Mouse (Mus musculus): ENCODE results near the gene Csf1.

The Csf1 gene

GRCm38 (mm10) chr3:107781304-107781703, 21.0 kb upstream of the Csf1 start:
- in situ Hi-C loops (cut with MboI, MseI), result no loop called here

GRCm38 (mm10) chr3:107778016-107778415, 17.7 kb upstream of the Csf1 start:
- in situ Hi-C loops (cut with MboI, MseI), result no loop called here

- in situ Hi-C loops (cut with MboI, MseI), result no loop called here
Measured at GRCm38 (mm10) chr3:107776295-107776694, 16.0 kb upstream of the Csf1 start.

GRCm38 (mm10) chr3:107775736-107776135, 15.5 kb upstream of the Csf1 start:
- in situ Hi-C loops (cut with MboI, MseI), result no loop called here

- in situ Hi-C loops (cut with MboI, MseI), result no loop called here
Measured at GRCm38 (mm10) chr3:107775056-107775455, 14.8 kb upstream of the Csf1 start.

GRCm38 (mm10) chr3:107772860-107773259, 12.6 kb upstream of the Csf1 start:
- in situ Hi-C loops (cut with MboI, MseI), result no loop called here

DNA sequence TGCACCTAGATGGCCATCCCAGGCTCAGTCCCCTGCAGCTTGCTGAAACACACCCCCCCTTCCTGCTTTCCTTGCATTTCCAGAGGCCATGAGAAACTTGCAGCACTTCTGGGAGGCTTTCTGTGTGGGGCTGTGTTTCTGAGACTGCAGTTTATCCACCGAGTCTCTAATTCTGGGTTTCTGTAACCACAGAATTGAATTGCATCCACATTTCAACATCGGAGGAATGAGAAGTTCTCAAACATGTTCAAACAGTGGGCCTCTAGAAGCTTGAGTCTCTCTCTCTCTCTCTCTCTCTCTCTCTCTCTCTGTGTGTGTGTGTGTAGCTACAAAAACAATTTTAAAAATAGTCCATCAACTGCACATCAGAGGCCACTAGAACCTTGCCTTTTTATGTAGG, 9.4 kb upstream of the Csf1 start:
- in situ Hi-C loops (cut with MboI, MseI), result no loop called here

DNA sequence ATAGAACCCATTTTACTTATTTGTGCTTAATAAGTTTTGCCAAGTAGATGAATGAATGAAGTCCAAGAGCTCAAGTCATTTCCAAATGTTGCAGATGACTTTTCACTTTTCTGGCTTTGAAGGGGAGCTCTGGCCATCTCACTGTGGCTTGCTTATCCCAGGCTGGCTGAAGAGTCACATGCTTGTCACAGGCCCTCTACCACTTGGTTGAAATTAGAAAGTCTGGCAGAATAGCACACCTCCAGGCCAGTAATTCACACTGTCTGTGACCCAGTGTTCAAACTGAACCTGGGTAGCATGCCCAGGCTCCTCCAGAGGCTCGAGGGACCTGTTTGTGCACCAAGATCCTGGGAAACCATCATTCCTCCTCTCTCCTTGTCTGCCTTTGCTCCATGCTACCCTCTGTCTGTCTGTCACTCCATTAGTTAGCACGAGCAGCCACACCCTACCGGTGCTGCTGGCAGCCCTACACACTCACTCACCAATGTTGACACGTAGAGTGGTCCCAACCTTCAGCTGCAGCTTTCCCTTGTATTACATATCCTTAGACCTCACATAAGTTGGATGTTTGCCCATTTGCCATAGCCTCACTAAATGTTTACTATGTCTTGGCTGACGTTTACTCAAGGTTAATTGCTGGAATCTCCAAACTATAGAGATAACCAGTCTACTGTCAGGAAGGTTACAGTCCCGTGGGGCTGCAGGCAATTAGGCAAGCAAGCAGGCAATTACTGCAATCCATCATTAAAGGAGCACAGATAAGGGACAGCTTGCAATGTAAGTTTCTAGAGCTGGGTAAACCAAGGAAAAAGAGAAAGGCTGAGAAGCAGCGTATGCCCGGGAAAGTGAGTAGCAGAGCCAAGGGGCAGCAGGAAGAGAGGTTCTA, 8.1 kb upstream of the Csf1 start:
- in situ Hi-C loops (cut with MboI, MseI), result no loop called here

DNA sequence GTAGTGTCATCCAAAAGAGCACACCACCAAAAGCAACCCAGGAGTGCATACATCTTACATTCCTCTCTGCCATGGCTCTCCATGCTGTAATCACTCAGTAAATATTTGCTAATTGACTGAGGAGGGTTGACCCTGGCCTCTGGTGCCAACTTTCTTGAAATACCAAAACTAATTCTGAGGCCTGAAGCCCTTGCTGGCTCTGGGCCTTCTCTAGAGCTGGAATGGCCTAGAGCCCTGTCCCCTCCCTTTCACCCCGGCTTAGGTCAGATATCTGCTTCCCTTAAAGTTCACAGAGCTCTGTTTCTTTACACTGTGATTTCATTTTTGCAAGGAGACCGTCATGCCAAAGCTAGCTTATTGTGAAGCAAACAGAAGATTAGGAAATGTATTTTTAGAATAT, 6.5 kb upstream of the Csf1 start:
- in situ Hi-C loops (cut with MboI, MseI), result no loop called here

DNA sequence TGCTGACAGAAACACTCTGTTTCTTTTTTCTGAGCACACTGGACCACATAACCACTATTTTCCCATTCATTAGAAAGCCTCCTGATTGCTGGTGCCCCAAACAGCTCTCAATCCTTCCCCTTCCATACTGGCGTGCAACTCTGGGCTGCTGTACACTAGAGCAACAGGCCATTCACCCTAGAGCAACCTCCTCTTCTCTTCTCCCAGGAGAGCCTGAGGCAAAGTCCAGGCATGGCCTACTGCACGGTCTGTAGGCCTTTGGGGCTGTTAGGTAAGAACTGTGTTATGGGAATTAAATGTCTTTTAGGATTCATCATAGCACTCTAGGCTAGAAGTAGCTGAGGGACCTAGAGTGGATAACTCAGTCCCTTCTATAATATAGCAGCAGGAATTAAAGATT, 5.7 kb upstream of the Csf1 start:
- in situ Hi-C loops (cut with MboI, MseI), result no loop called here

GRCm38 (mm10) chr3:107763552-107763951, 3.3 kb upstream of the Csf1 start:
- in situ Hi-C loops (cut with MboI, MseI), result no loop called here

DNA sequence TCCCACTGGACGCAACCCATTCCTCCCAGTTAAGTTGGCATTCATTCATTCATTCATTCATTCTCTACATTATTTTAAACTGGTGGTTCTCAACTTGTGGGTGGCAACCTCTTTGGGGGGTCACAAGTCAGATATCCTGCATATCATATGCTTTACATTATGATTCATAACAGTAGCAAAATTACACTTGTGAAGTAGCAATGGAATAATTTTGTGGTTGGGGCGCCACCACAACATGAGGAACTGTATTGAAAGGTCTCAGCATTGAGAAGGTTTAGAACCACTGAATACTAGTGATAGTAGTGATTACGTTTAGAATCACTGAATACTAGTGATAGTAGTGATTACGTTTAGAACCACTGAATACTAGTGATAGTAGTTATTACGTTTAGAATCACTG, 1.2 kb upstream of the Csf1 start:
- in situ Hi-C loops (cut with MboI, MseI), result no loop called here

GRCm38 (mm10) chr3:107760771-107761170, 502 bp upstream of the Csf1 start:
- in situ Hi-C loops (cut with MboI, MseI), result no loop called here

DNA sequence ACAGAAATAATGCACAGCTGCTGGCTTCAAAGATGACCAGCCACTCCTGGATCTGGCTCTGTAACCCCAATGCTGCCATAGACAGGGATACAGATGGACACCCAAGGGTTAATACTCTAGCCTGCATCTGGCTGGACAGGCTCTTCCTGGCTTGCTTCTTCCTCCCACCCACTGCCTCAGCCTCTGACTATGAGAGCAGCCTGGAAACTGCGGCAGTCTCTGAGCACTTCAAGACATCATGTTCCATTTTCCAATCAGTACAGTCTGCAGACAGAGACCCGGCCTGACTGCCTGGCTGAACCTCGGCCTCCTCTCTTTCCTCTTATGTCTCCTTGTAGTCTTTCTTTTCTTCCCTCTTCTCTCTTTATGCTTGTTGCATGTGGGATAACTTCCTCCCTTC, 1.6 kb downstream of the Csf1 start:
- in situ Hi-C loops (cut with MboI, MseI), result no loop called here

DNA sequence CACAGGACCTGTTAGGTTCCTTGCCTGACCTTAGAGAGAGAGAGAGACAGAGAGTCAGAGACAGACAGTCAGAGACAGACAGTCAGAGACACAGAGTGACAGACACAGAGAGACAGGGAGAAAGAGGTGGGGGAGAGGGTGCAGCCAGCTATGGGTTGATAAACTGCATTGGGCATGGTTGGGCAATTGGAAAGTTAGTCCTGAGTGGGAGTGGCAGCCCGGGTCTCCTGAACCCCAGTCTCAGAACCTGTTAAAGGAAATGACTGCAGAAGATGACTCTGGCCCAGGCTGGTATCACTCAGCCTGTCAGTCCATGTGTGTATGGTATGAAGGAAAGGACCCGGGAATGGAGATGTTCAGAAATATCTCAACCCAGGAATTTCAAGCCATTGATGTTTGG, 2.1 kb downstream of the Csf1 start:
- in situ Hi-C loops (cut with MboI, MseI), result no loop called here

DNA sequence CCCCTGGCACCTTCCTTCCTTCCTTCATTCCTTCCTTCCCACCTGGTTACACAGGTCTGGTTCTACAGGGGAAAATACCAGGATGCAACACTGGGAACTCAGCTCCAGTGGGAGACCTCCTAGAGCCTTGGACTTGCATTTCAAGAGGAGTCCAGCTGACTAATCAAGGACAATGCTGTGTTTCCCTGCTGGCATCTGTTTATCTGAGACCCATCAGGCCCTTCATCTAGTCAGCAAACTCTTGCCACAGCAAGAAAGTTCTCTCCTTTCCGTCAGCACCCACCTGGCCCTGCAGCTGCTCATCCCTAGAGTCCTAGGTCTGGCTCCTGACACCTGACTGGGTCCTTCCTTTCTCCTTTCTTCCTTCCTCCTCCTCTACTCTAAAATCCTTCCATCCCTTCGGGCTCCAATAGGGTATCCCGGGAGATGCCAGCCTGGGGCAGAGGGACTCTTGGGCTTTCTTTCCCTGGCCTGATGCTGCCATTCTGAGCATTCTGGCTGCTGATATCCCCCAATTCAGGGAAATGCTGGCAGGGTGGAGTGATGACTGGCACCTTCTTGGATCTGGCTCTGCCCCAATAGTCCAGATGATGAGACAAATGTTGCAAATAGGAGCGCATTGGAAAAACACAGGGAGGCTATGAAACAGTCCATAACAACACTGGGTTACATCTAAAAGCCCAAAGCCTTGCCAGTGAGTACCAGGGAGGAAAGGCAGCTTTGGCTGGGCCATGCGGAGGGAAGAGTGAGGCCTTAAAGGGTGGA, 2.7 kb downstream of the Csf1 start:
- in situ Hi-C loops (cut with MboI, MseI), result no loop called here

DNA sequence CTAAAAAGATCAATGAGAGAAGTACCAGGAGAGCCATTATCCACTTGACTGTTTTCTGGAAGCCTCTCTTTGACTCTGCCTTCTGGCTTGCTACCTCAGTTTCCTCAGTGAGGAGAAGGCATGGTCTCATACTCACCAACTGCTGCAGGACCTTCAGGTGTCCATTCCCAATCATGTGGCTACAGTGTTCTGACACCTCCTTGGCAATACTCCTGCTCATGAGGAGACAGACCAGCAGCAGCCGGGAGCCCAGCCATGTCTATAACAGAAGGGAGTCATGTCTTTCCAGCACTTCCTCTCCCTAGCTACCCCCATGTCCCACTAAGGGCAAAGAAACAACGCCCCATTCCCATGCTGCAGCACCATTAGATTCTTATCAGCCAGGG, 3.8 kb downstream of the Csf1 start:
- in situ Hi-C loops (cut with MboI, MseI), result no loop called here

DNA sequence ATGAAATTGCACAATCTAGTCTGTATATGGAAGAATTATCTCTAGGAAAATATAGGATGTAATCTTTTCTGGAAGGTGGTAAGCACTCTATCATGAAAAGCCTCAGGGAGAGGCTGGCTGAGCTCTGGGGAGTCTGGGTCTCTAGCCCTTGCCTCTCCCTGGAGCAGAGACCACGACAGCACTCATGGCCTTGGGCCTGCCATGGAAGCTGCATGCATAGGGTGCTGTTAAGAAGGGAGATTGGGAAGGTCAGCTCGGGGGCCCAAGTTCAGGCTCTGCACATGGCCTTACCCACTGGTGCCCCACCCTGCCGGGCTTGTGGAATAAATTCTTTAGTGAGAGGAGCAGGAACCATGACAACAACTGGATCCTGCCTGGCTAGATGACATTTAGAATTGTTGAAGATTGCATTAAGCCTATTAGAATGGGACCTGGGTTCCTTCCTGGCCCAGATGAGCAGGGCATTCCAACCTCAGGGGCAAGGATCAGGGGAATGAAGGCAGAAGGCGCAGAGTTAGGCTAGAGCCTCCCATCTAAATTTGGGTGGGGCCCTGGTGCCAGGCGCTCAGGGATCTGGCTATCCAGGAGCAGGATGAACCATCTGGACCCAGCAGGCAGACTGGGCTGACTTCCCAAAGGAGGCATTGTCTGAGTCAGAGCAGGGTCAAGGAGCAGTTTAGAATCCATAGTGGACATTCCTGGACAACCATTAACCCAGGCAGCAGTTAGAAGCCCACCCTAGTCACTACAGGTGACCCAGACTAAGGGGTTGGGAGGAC, 4.4 kb downstream of the Csf1 start:
- in situ Hi-C loops (cut with MboI, MseI), result no loop called here

DNA sequence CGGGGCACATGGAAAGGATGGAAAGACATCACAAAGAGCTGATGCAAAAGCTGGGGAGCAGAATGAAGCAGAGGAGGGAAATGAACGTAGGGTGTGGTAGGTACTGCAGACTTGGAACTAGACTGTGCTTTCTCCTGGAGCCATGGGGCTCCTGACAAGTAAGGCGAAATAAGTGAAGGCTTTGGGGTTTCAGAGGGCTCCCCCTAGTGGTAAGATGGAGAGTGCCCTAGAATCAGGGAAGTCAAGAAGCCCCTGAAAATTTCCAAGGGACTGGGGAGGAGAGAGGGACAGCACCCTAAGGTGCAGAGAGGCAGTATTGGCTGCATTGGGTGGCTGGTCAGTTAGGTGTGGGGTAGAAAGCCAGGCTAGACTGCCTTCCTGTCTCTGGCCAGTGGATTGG, 5.6 kb downstream of the Csf1 start:
- in situ Hi-C loops (cut with MboI, MseI), result no loop called here

DNA sequence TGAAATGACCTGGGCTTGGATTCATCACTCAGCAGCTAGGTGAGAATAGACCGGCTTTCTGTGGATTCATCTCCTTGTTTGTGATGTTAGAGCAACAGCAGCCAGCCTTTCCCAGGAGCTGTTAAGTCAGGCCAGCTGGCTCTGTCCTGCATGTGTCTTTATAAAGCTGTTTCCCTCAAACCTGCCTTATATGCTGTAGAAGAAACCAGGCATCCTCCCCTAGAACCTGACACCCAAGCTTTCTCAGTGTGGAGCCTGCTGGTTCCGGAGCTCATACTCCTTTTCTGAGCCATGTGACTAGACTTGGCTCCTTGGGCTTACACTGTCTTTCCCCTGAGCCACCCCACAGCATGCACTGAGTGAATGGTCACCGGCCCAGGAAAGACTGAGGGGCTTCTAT, 8.7 kb downstream of the Csf1 start:
- in situ Hi-C loops (cut with MboI, MseI), result no loop called here

DNA sequence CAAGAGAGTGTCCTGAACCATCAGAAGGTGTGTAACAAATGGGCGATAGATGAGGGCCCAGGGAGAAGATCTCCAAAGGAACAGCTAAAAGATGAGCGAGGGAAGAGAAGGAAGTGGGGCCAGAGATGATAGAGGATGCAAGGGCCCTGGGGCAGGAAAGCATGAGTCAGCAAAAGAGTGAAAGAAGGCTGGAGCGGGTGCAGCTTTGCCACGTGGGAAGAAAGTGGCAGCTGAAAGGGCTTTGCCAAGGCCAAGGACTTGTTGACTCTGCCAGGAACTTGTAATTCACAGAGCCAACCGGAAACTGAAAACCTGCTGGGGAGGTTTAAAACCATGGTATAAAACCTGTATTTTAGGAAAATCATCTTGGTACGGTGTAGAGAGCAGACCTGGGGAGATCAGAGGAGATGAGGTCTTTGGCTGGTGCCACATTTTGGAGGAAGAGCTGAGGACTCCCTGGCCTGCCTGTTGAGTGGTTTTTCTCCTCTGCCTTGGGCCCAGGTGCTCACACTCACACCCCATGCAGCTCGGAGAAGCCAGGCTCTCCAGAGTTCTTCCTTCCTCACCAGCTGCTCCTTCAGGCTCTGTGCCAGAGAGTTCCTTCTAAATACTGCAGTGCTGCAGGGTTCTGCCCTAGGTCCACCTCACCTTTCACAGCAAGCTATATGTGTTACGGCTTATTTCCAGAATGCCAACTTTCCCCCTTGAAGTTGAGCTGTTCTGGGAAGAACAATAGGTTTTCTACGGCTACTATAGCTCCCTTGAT, 9.3 kb downstream of the Csf1 start:
- in situ Hi-C loops (cut with MboI, MseI), result no loop called here

GRCm38 (mm10) chr3:107749446-107749845, 10.8 kb downstream of the Csf1 start:
- in situ Hi-C loops (cut with MboI, MseI), result no loop called here
